Mouse (Mus musculus): ENCODE results near the gene Six3. TPM values are rescaled to one million over a fixed set of nuclear protein-coding genes. Genes with fewer than 3 reads are reported as not detected.

Gene Six3
- total RNA-seq, 2 experiments from 2014 or later: 0.20 TPM; not detected in 1

- peak; percentile 78 for TF ChIP-seq CTCF (conservative IDR thresholded peaks at IDR 0.05)
- DNase-seq (ENCODE audit: low spot score in 2 of 2): peak in 1 of 2 experiments; percentile 41
- no peak overlapping the region for H3K27ac ChIP-seq
- peak overlapping the region; percentile 44 for H3K4me3 ChIP-seq
Measured at GRCm38 (mm10) chr17:85645718-85646665, 32.6 kb downstream of the Six3 start.

DNA sequence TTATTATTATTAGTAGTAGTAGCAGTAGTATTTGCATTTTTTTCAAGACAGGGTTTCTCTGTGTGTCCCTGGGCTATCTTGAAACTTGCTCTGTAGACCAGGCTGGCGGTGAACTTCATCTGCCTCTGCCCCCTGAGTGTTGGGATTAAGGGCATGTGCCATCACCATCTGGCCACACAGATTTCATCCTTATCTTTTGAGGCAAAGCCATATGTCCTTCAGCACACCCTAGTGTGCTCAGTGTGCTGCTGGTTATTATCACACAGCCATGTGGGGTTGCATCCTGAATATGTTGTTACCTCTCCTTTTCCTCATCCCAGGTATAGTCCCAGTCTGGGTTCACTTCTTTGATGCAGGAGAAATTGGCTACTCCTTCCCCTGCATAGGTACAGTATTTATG, 46.6 kb downstream of the Six3 start:
- TF ChIP-seq CTCF (conservative IDR thresholded peaks at IDR 0.05): no peak
- H3K27ac ChIP-seq: no peak overlapping the region
- H3K4me3 ChIP-seq: no peak overlapping the region
- no peak for DNase-seq (ENCODE audit: low spot score in 2 of 2)

- no peak for TF ChIP-seq CTCF (conservative IDR thresholded peaks at IDR 0.05)
- Histone ChIP-seq H3K27ac (no peak overlapping the region), H3K4me3 (no peak overlapping the region)
- DNase-seq (ENCODE audit: low spot score in 2 of 2): no peak
Measured at GRCm38 (mm10) chr17:85661521-85661920, 48.1 kb downstream of the Six3 start.

GRCm38 (mm10) chr17:85664202-85664601, 50.8 kb downstream of the Six3 start:
- TF ChIP-seq CTCF (conservative IDR thresholded peaks at IDR 0.05): no peak
- Histone ChIP-seq H3K27ac (no peak overlapping the region), H3K4me3 (no peak overlapping the region)

GRCm38 (mm10) chr17:85664618-85665320, 51.4 kb downstream of the Six3 start:
- peak overlapping the region; percentile 15; the same call in 1 of the 2 replicates for H3K4me3 ChIP-seq
- DNase-seq (ENCODE audit: low spot score in 2 of 2): peak; percentile 79 to 84
- H3K27ac ChIP-seq: no peak overlapping the region
- peak; percentile 85 for TF ChIP-seq CTCF (conservative IDR thresholded peaks at IDR 0.05)

More at GRCm38 (mm10) chr17:85664202-85664601, 50.8 kb downstream of the Six3 start:
- DNase-seq (ENCODE audit: low spot score in 2 of 2): no peak

Other genes starting within 250 kb of the Six3 start
- gene Six2, start 74.7 kb downstream of the Six3 start, total RNA-seq (2021): under 1 TPM in 1 of 2 experiments, not detected in 1; 0.33 TPM